Mouse (Mus musculus) bone marrow, adult 2 months (tissue): Measurements from ENCODE around the gene Lrmda. TPM values are rescaled to one million over a fixed set of nuclear protein-coding genes. Genes with fewer than 3 reads are reported as not detected.

Experiments
- H3K27ac ChIP-seq: fragments of 200-500 bp; 2 replicates; pipeline ENCODE4 v1.5.1; 2012; ENCODE audit warnings: low read depth, mild to moderate bottlenecking, control low read depth, inconsistent platforms, low read length; ENCODE audit not compliant: control insufficient read depth, poor library complexity, insufficient read depth
- H3K4me1 ChIP-seq: fragments of 200-500 bp; 2 replicates; pipeline ENCODE4 v1.6.1; 2011; ENCODE audit warnings: low read length; ENCODE audit not compliant: control insufficient read depth, insufficient read depth
- H3K4me3 ChIP-seq: fragments of 200-500 bp; replicated peaks from 2 replicates; pipeline ENCODE3; 2011; ENCODE audit warnings: mild to moderate bottlenecking, low read depth, low read length, control low read depth; ENCODE audit not compliant: control insufficient read depth
- CTCF ChIP-seq: fragments of 200-500 bp; IDR thresholded peaks from 2 replicates; pipeline ENCODE4 v1.5.1; 2011; ENCODE audit warnings: low read length, control low read depth; ENCODE audit not compliant: control insufficient read depth, insufficient read depth
- POLR2A ChIP-seq: fragments of 200-500 bp; IDR thresholded peaks from 2 replicates; pipeline ENCODE4 v1.6.1; 2011; ENCODE audit warnings: low read depth, mild to moderate bottlenecking, control low read depth, low read length, borderline replicate concordance; ENCODE audit not compliant: control insufficient read depth
- whole genome bisulfite sequencing: fragments of 180-500 bp; shearing (Covaris S2); methylation state at CpG from one replicate; pipeline ENCODE4 v1.1.7; 2018; 5-methylcytosine and 5-hydroxymethylcytosine counted together
- polyA plus RNA-seq: library from polyadenylated mRNA; stranded (reverse); fragments of >200 nt; gene quantifications from 2 replicates; pipeline ENCODE4 v1.2.4, GENCODE M21; 2011; ENCODE audit warnings: low replicate concordance; ENCODE audit not compliant: missing spikeins, insufficient read depth, insufficient read length

The Lrmda gene
- polyA plus RNA-seq, 1 experiment: 3.8 TPM

DNA sequence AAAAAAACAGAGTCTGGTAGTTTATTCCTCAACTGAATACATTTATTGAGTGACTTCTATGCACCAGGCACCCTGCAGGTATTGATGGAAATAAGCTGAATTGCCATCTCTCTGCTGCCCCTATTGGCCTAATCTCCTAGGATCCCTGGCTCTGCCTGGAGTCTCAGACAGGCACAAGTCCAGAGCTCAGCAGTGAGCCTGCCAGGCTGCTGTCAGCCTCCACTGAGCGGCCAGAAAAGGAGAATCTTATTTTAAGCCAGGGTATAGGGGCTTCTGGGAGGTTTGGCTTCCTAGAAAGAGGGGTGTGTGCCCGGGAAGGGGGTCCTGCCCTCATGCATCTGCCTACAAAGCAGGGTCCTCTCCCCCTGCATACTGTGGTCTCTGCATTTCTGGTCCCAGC lies 1.4 kb downstream of the Lrmda start:
- Histone ChIP-seq H3K4me3 (no peak overlapping the region), H3K4me1 (peaks cover 1% of the 10 kb centered on the region; the same call in 1 of the 2 replicates), H3K27ac (no peak overlapping the region)
- no peak for TF ChIP-seq POLR2A
- TF ChIP-seq CTCF: no peak; the same call in 1 of the 2 replicates
- WGBS: 39% methylated on average over 2 of the region's 2 CpGs

DNA sequence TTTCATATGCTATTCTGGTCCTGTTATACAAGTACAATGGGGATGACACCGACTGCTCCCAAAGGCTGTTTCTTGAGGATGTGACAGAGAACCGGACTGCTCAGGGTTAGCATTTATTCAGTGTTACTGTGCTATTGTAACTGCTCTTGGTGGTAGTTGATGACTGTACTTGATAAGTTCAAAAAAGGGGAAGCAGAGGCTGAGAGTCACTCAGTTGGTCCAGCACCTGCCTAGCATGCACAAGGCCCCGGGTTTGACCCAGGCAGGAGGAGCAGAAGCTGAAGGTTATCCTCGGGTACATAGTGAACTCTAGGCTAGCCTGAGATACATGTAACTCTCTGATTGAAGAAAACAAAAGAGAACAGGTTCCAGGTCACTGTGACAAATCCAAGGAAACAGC lies 4.0 kb downstream of the Lrmda start:
- TF ChIP-seq POLR2A: no peak
- Histone ChIP-seq H3K4me3 (no peak overlapping the region), H3K4me1 (peaks cover 1% of the 10 kb centered on the region), H3K27ac (no peak overlapping the region)
- 19% methylated on average over 4 of the region's 4 CpGs for WGBS

- no peak overlapping the region for H3K4me3 ChIP-seq
- 71% methylated on average over 3 of the region's 3 CpGs for WGBS
- H3K4me1 ChIP-seq: no peaks in the 10 kb centered on the region
- no peak for TF ChIP-seq CTCF
- no peak for TF ChIP-seq POLR2A
- H3K27ac ChIP-seq: no peak overlapping the region
Observed at GRCm38 (mm10) chr14:22035900-22036299, 16.4 kb downstream of the Lrmda start.

DNA sequence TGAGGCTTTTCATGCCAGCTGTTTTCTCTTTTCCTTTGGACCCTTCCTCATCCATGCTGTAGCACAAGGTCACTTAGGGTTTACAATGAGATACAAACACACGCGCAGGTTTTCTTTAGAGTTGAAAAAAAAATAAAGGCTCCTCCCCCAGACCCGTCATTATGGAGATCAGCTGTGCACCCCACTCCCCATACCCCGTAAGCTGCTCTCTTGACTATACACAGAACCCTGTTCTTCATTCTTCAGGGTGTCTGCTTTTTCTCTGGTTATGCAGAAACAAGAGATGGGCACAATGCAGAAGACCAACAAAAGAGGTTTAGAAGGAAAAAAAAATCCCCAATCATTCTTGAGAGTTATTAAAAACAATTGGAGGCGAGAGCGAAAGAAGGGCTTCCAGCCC lies 16.8 kb downstream of the Lrmda start:
- no peak for TF ChIP-seq CTCF
- no peak for TF ChIP-seq POLR2A
- WGBS: 89% methylated on average over 6 of the region's 6 CpGs
- Histone ChIP-seq H3K4me3 (no peak overlapping the region), H3K27ac (no peak overlapping the region), H3K4me1 (no peaks in the 10 kb centered on the region)

DNA sequence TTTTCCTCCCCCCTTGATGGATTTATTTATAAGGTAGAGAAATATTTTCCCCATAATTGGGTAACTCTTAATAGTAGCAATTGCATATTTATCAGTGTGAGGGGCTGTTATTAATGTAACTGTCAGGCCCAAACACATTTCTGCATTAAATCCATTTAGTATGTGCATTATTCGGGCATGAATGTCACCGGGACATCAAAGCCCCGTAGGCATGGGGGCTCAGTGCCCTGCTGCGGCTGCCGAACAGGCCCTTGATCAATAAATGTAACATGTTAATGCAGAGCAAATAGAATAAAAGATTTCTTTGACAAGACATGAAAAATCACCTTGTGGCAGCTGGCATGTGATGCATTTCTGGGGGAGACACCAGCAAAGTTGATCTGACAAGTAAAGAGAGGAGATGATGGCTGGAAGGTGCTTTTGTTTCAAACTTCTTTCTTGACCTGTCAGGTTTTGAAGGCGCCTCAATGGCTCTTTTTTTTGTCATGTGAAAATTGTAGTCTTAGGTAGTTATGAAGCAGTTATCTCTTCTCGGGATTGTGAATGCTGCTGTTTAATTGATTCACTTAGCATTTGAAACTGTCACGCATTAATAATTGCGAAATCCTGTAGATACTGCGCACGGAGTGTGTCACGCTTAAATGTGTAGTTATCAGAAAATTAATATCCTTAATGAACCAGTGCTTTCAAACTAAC lies 17.4 kb downstream of the Lrmda start:
- H3K27ac ChIP-seq: no peak overlapping the region
- H3K4me3 ChIP-seq: no peak overlapping the region
- no peaks in the 10 kb centered on the region for H3K4me1 ChIP-seq
- TF ChIP-seq CTCF (no peak), POLR2A (no peak)
- WGBS: 87% methylated on average over 12 of the region's 12 CpGs

GRCm38 (mm10) chr14:22037498-22038131 lies 18.1 kb downstream of the Lrmda start:
- no peak overlapping the region for H3K27ac ChIP-seq
- 86% methylated on average over 16 of the region's 16 CpGs for WGBS
- TF ChIP-seq CTCF (no peak), POLR2A (no peak)
- H3K4me3 ChIP-seq: no peak overlapping the region
- H3K4me1 ChIP-seq: no peaks in the 10 kb centered on the region

- TF ChIP-seq POLR2A (no peak), CTCF (no peak)
- Histone ChIP-seq H3K4me3 (no peak overlapping the region), H3K27ac (no peak overlapping the region), H3K4me1 (no peaks in the 10 kb centered on the region)
- WGBS: 76% methylated on average over 6 of the region's 6 CpGs
Observed at GRCm38 (mm10) chr14:22042146-22042545, 22.6 kb downstream of the Lrmda start.

GRCm38 (mm10) chr14:22043420-22043819 lies 23.9 kb downstream of the Lrmda start:
- H3K4me3 ChIP-seq: no peak overlapping the region
- WGBS: 43% methylated on average over 5 of the region's 5 CpGs

More at GRCm38 (mm10) chr14:22043420-22043819, 23.9 kb downstream of the Lrmda start:
- no peak for TF ChIP-seq CTCF
- TF ChIP-seq POLR2A: no peak
- no peaks in the 10 kb centered on the region for H3K4me1 ChIP-seq
- no peak overlapping the region for H3K27ac ChIP-seq
